Mouse (Mus musculus) erythroid progenitor cell, adult 5-6 weeks (primary cell): ENCODE data around the gene Pdgfb. TPM values are rescaled to one million over a fixed set of nuclear protein-coding genes. Genes with fewer than 3 reads are reported as not detected.

Source experiments
- ATAC-seq: replicated peaks from 2 replicates; pipeline ENCODE4 v1.8.0; 2016; ENCODE audit warnings: moderate number of reproducible peaks, mild to moderate bottlenecking, moderate TSS enrichment, inconsistent platforms; ENCODE audit not compliant: poor library complexity, low FRiP score, severe bottlenecking
- total RNA-seq, 2 experiments: library from RNA; stranded (forward) in 1 of 2; stranded (reverse) in 1 of 2; fragments of 150-400 nt in 1 of 2; fragments of 186-747, 209-891 nt in 1 of 2; gene quantifications; 2 replicates each; pipeline versions ENCODE4 v1.2.3 to v1.2.4; 2015 to 2017; ENCODE audit warnings: low replicate concordance in 2 of 2

Gene Pdgfb
- total RNA-seq, 2 experiments from 2014 or later: 1.3 to 1.6 TPM

GRCm38 (mm10) chr15:80012527-80013201 lies 2.1 kb downstream of the Pdgfb start:
- ATAC-seq: no peak

GRCm38 (mm10) chr15:80011778-80012526 lies 2.8 kb downstream of the Pdgfb start:
- no peak for ATAC-seq

- no peak for ATAC-seq
These were observed 3.6 kb downstream of the Pdgfb start for GRCm38 (mm10) chr15:80011194-80011593.

- no peak for ATAC-seq
These were observed 4.6 kb downstream of the Pdgfb start for GRCm38 (mm10) chr15:80010182-80010558.

GRCm38 (mm10) chr15:80009421-80010181 lies 5.2 kb downstream of the Pdgfb start:
- ATAC-seq: no peak

GRCm38 (mm10) chr15:80008461-80008860 lies 6.3 kb downstream of the Pdgfb start:
- no peak for ATAC-seq

GRCm38 (mm10) chr15:80006156-80006555 lies 8.6 kb downstream of the Pdgfb start:
- no peak for ATAC-seq

- no peak for ATAC-seq
These were observed 9.3 kb downstream of the Pdgfb start for GRCm38 (mm10) chr15:80005436-80005835.

- ATAC-seq: no peak
These were observed 10.0 kb downstream of the Pdgfb start for GRCm38 (mm10) chr15:80004644-80005340.

- ATAC-seq: no peak
These were observed 11.2 kb downstream of the Pdgfb start for GRCm38 (mm10) chr15:80003581-80003980.

- no peak for ATAC-seq
These were observed 13.2 kb downstream of the Pdgfb start for GRCm38 (mm10) chr15:80001601-80002000.

GRCm38 (mm10) chr15:80000694-80001093 lies 14.1 kb downstream of the Pdgfb start:
- no peak for ATAC-seq

GRCm38 (mm10) chr15:79997988-79998387 lies 16.8 kb downstream of the Pdgfb start:
- ATAC-seq: no peak

- ATAC-seq: no peak
These were observed 18.0 kb downstream of the Pdgfb start for GRCm38 (mm10) chr15:79996781-79997180.

GRCm38 (mm10) chr15:79995552-79995951 lies 19.2 kb downstream of the Pdgfb start:
- ATAC-seq: no peak

GRCm38 (mm10) chr15:79994566-79994965 lies 20.2 kb downstream of the Pdgfb start:
- ATAC-seq: no peak

- ATAC-seq: no peak
These were observed 28.6 kb downstream of the Pdgfb start for GRCm38 (mm10) chr15:79986182-79986581.

GRCm38 (mm10) chr15:79985471-79985870 lies 29.3 kb downstream of the Pdgfb start:
- ATAC-seq: no peak

GRCm38 (mm10) chr15:79984152-79984551 lies 30.6 kb downstream of the Pdgfb start:
- no peak for ATAC-seq

GRCm38 (mm10) chr15:79980716-79981115 lies 34.1 kb downstream of the Pdgfb start:
- no peak for ATAC-seq
